Mouse (Mus musculus) liver, postnatal 0 days (tissue): ENCODE measurements around the gene Mettl26.

Experiments used
- CTCF ChIP-seq: sonication (generic); IDR thresholded peaks from 2 replicates; pipeline ENCODE4 v1.5.1; 2016; ENCODE audit warnings: antibody characterized with exemption, low read depth
- EP300 ChIP-seq: IDR thresholded peaks from 2 replicates; pipeline ENCODE4 v1.6.1; 2016; ENCODE audit warnings: antibody characterized with exemption, low read depth, mild to moderate bottlenecking

GRCm38 (mm10) chr17:25907640-25908039, 32.8 kb downstream of the Mettl26 start:
- TF ChIP-seq CTCF, result no peak
- TF ChIP-seq EP300, result no peak
